Mouse (Mus musculus): ENCODE results near the gene Cebpb. TPM values are rescaled to one million over a fixed set of nuclear protein-coding genes. Genes with fewer than 3 reads are reported as not detected.

The Cebpb gene
- polyA plus RNA-seq, 1 experiment from 2014 or later, result 5.7 TPM

DNA sequence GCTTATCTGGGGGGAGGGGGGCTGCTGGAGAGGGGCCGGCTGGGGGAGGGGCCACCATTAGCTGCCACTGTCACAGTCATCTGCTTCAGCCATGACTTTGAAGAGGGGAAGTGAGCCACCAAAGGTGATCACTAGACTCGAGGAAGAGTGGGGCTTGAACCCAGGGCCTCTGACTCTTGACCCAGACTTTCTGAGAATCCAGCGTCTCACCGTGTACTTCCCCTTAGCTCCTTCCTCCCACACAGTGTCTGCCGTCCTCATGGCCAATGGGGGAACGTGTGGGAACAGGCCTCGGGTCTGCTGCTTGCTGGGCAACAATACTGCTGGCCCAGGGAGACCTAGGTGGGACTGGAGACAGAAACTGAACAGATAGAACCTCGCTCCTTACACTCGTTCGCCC, 46.1 kb downstream of the Cebpb start:
- no peak overlapping the region for H3K4me3 ChIP-seq (replicated peaks)
- H3K4me1 ChIP-seq, result peaks cover 29% of the 10 kb centered on the region
- no peak overlapping the region for H3K4me2 ChIP-seq
- H3K9me3 ChIP-seq (replicated peaks), result no peaks in the 10 kb centered on the region
- H3K36me3 ChIP-seq, result no peaks in the 10 kb centered on the region
- H3K27ac ChIP-seq, result no peak overlapping the region
- H3K9ac ChIP-seq, result no peak overlapping the region
- ATAC-seq (replicated peaks; ENCODE audit: low FRiP score), result no peak
- H3K27me3 ChIP-seq, result no peaks in the 10 kb centered on the region
- WGBS, result 43% methylated on average over 10 of the region's 10 CpGs

DNA sequence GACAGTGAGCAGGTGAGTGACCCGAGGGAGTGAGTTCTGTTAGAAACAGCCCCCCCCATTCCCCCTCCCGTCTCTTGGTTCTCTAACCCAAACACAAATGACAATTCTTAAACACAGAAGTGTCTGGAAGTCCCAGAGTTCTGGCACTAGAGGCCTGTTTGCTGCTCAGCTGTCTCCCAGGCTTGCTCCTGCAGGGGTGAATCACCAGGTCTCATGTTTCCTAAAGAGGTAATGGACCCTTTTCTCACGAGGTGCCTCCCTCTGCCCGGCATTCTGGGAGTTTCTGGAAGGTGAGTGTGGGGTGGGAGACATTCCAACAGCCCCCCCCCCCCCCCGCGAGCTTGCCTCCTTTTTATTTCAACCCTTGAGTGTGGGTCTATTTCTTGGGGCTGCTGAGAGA, 50.3 kb downstream of the Cebpb start:
- H3K4me2 ChIP-seq, result no peak overlapping the region
- ATAC-seq (replicated peaks; ENCODE audit: low FRiP score), result no peak
- no peaks in the 10 kb centered on the region for H3K9me3 ChIP-seq (replicated peaks)
- H3K36me3 ChIP-seq, result no peaks in the 10 kb centered on the region
- H3K27ac ChIP-seq, result 0 out of 2 replicates have a peak overlapping the region, but pooled peaks have one; percentile 18
- no peak overlapping the region for H3K4me3 ChIP-seq (replicated peaks)
- 25% methylated on average over 6 of the region's 6 CpGs for WGBS
- no peak overlapping the region for H3K9ac ChIP-seq
- H3K4me1 ChIP-seq, result peaks cover 25% of the 10 kb centered on the region
- H3K27me3 ChIP-seq, result no peaks in the 10 kb centered on the region

Small RNA genes lying within 50 kb of the gene (microRNA-seq; reads per million reads assigned to microRNA genes)
- not detected for gene Gm22355

Other genes with a start within 250 kb of the Cebpb start
- 89.9 and 91.9 TPM in 2 replicates for gene Rnf114, start 196.3 kb upstream of the Cebpb start, polyA plus RNA-seq (2015; fragmentation: Nextera tagmentation; extraction: Ambion mirVana)
- 17.8 and 17.9 TPM in 2 replicates for gene Spata2, start 196.0 kb upstream of the Cebpb start, polyA plus RNA-seq (2015; fragmentation: Nextera tagmentation; extraction: Ambion mirVana)
- gene Snai1, start 150.7 kb upstream of the Cebpb start, polyA plus RNA-seq (2015; fragmentation: Nextera tagmentation; extraction: Ambion mirVana), result 34.3 and 37.7 TPM in 2 replicates
- gene Ube2v1, start 56.8 kb upstream of the Cebpb start, polyA plus RNA-seq (2015; fragmentation: Nextera tagmentation; extraction: Ambion mirVana), result 284 and 313 TPM in 2 replicates
- 12.1 and 12.8 TPM in 2 replicates for gene Gm20431, start 27.4 kb upstream of the Cebpb start, polyA plus RNA-seq (2015; fragmentation: Nextera tagmentation; extraction: Ambion mirVana)
- 47.3 and 48.1 TPM in 2 replicates for gene Tmem189, start 907 bp downstream of the Cebpb start, polyA plus RNA-seq (2015; fragmentation: Nextera tagmentation; extraction: Ambion mirVana)
- gene Ptpn1, start 243.1 kb downstream of the Cebpb start, polyA plus RNA-seq (2015; fragmentation: Nextera tagmentation; extraction: Ambion mirVana), result 57.4 and 71.2 TPM in 2 replicates